Mouse (Mus musculus) retina, embryonic 14.5 days (tissue): ENCODE results near the gene Hmgb4.

Source experiments
- DNase-seq: peaks from one replicate; pipeline ENCODE4 v3.0.0-alpha.2; 2015; ENCODE audit warnings: low spot score

Gene Hmgb4

GRCm38 (mm10) chr4:128224453-128224852, 36.3 kb downstream of the Hmgb4 start:
- DNase-seq = no peak

- no peak for DNase-seq
Observed at GRCm38 (mm10) chr4:128217991-128218595, 42.7 kb downstream of the Hmgb4 start.
